Mouse (Mus musculus): Measurements from ENCODE around the gene Pex7. TPM values are rescaled to one million over a fixed set of nuclear protein-coding genes. Genes with fewer than 3 reads are reported as not detected.

Gene Pex7
- polyA plus RNA-seq, 1 experiment from 2014 or later: 9.7 TPM

DNA sequence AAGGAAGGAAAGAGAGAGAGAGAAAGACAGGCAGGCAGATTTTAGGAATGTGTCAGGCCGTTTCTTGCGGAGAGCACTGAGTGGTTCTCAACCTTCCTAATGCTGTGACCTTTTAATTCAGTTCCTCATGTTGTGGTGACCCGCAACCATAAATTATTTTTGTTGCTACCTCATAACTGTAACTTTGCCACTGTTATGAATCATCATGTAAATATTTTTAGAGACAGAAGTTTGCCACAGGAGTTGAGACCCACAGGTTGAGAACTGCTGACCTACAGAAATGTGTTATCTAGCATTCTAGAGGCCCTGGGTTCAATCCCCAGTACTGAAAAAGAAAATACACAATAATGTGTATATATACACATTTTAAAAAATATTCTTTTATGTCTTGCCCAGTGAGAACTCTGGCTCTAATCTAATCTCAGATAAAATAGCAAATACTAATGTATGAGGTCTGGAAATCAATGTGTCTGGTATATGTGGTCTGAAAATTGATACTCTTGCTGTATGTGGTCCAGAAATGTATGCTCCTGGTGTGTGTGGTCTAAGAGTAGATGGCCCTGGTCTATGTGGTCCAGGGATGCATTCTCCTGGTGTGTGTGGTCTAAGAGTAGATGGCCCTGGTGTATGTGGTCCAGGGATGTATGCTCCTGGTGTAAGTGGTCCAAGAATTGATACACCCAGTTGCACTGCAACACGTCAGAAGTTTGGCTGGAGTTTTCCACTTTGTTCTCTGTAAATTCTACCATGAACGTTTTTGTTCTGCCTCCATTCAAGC lies 76.2 kb downstream of the Pex7 start:
- no peak overlapping the region for H3K4me3 ChIP-seq (ENCODE audit: inconsistent target)
- H3K36me3 ChIP-seq (ENCODE audit: inconsistent target): no peaks in the 10 kb centered on the region
- WGBS (ENCODE audit: missing documents): 41% methylated on average over 5 of the region's 5 CpGs
- no peaks in the 10 kb centered on the region for H3K79me2 ChIP-seq (ENCODE audit: inconsistent target)
- no peak overlapping the region for H3K27ac ChIP-seq

DNA sequence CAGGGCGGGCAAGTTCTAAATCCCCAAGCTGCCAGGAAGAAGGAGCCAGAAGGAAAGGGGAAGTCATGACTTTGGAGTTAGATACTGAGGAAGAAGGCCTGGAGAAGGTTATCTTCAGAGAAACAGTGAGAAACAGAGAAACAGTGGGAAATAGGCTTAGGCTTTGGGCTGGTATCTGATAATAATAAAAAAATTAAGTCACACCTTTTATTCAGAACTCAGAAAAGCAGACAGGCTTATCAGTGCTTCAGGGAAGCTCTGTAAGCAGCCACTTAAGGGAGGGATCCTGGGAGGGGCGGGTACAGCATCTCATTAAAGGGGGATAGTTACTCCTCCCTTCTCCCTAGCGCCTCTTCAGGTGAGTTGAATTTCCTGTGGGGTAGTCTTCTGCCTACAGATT lies 86.5 kb downstream of the Pex7 start:
- WGBS (ENCODE audit: missing documents): 89% methylated on average over 3 of the region's 3 CpGs
- Histone ChIP-seq H3K4me3 (ENCODE audit: inconsistent target) (no peak overlapping the region), H3K27ac (no peak overlapping the region), H3K79me2 (ENCODE audit: inconsistent target) (no peaks in the 10 kb centered on the region), H3K36me3 (ENCODE audit: inconsistent target) (no peaks in the 10 kb centered on the region)

- Histone ChIP-seq H3K4me3 (ENCODE audit: inconsistent target) (no peak overlapping the region), H3K36me3 (ENCODE audit: inconsistent target) (no peaks in the 10 kb centered on the region), H3K79me2 (ENCODE audit: inconsistent target) (no peaks in the 10 kb centered on the region), H3K27ac (no peak overlapping the region)
- 73% methylated on average over 16 of the region's 16 CpGs for WGBS (ENCODE audit: missing documents)
Measured at GRCm38 (mm10) chr10:19818723-19819355, 88.7 kb downstream of the Pex7 start.

DNA sequence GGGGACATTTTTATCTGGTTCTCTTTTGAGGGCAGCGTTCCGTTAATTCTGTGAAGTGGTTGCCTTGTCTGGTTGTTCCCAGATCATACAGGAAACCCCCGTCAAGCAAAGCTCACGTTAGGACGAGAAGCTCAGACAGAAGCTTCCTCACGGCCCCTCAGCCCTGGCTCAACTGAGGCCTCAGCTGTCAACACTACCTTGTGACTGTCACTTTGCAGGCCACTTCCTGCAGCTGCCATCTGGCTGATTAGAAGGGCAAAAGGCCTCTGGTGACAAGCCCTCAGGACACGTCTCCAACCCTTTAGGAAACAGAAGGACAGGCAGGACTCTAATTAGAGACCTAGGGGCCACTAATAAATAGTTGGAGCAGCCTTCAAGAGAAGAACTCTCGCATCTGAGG lies 92.1 kb downstream of the Pex7 start:
- Histone ChIP-seq H3K36me3 (ENCODE audit: inconsistent target) (no peaks in the 10 kb centered on the region), H3K4me3 (ENCODE audit: inconsistent target) (no peak overlapping the region), H3K27ac (no peak overlapping the region), H3K79me2 (ENCODE audit: inconsistent target) (no peaks in the 10 kb centered on the region)
- WGBS (ENCODE audit: missing documents): 25% methylated on average over 6 of the region's 8 CpGs

GRCm38 (mm10) chr10:19811436-19812172 lies 95.9 kb downstream of the Pex7 start:
- no peak overlapping the region for H3K27ac ChIP-seq
- no peaks in the 10 kb centered on the region for H3K36me3 ChIP-seq (ENCODE audit: inconsistent target)
- H3K79me2 ChIP-seq (ENCODE audit: inconsistent target): no peaks in the 10 kb centered on the region
- 66% methylated on average over 9 of the region's 9 CpGs for WGBS (ENCODE audit: missing documents)
- no peak overlapping the region for H3K4me3 ChIP-seq (ENCODE audit: inconsistent target)

- Histone ChIP-seq H3K4me3 (ENCODE audit: inconsistent target) (no peak overlapping the region), H3K36me3 (ENCODE audit: inconsistent target) (no peaks in the 10 kb centered on the region), H3K27ac (no peak overlapping the region), H3K79me2 (ENCODE audit: inconsistent target) (no peaks in the 10 kb centered on the region)
- 27% methylated on average over 7 of the region's 7 CpGs for WGBS (ENCODE audit: missing documents)
Measured at GRCm38 (mm10) chr10:19804763-19805162, 102.7 kb downstream of the Pex7 start.

Other genes starting within 250 kb of the Pex7 start
- not detected in 3 replicates for gene Il20ra, start 195.1 kb downstream of the Pex7 start, polyA plus RNA-seq (2018)
- gene Slc35d3, start 56.2 kb downstream of the Pex7 start, polyA plus RNA-seq (2018): 0.14 TPM in 1 of 3 replicates, not detected in the others
- gene Map3k5, start 26.8 kb upstream of the Pex7 start, polyA plus RNA-seq (2018): 3.9 to 8.3 TPM (median 6.0 TPM) in 3 replicates
- 0.91 to 2.8 TPM (median 2.7 TPM) in 3 replicates for gene Map7, start 240.8 kb upstream of the Pex7 start, polyA plus RNA-seq (2018)